In the genomic region with DNA sequence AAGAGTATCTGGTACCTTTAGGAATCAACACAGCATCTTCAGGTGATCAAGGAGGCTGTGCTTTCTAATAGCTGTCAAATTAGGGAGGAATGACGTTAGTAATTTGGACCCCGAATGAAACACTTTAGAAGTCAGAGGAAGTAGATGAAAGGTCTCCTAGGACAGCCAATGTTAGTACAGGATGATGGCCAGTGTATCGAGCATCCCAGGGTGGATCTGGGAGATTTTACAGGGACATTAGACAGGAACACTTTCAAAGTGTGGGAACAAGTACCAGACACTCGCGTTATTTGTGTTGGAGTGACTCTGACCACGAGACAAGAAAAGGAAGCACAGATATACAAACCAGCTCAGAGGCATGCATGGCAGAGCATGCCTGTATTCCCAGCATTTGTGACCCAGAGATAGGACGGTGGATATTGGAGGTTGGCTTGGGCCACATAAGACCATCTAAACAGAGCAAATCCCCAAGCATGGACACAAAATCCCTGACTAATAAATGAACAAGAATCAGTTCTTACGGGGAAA, we compare ENCODE assay signal across 23 mouse cellular contexts. TPM values are rescaled to one million over a fixed set of nuclear protein-coding genes. Genes with fewer than 3 reads are reported as not detected.
DNase-seq lines count a peak whose midpoint lies in the region; ATAC-seq lines count a peak whose summit lies in the region.
"Had no signal": no experiment of that assay in that cellular context is flagged by ENCODE, and none has a peak within 500 bp of the region (broad histone marks: within the 10 kb centered on the region; RNA-seq: fewer than 3 reads in every experiment).

No protein-coding gene starts in this region.

- no peaks in the 10 kb centered on the region for H3K36me3 ChIP-seq in heart, embryonic 12.5 days
- H3K36me3 ChIP-seq in heart, embryonic 16.5 days (ENCODE audit: control insufficient read depth, insufficient read depth): no peaks in the 10 kb centered on the region
- H3K36me3 ChIP-seq in heart, embryonic 10.5 days: no peaks in the 10 kb centered on the region
- H3K36me3 ChIP-seq: embryonic facial prominence, embryonic 13.5 days; embryonic facial prominence, embryonic 15.5 days; forebrain, embryonic 10.5 days; forebrain, embryonic 12.5 days had no signal

- no peak for DNase-seq in heart, postnatal 10 days
- no peak for DNase-seq in heart, embryonic 10.5 days (ENCODE audit: low spot score)
- DNase-seq: adrenal gland, adult 2 months; adrenal gland, postnatal 10 days; adrenal gland, postnatal 25 days; cerebellum, adult 11 months; cerebellum, adult 18-20 months; cerebellum, adult 8-10 months; cerebellum, adult 9-11 months; cerebellum, postnatal 14 days; cerebellum, postnatal 36 days; embryo, embryonic 11 days had no signal

- ATAC-seq in heart, embryonic 12.5 days (ENCODE audit: insufficient number of reproducible peaks, low FRiP score): peak; percentile 67; the same call in 1 of the 2 replicates
- ATAC-seq in heart, embryonic 16.5 days (replicated peaks; ENCODE audit: extremely low read depth, insufficient read depth, low FRiP score): 0 out of 2 replicates have a peak, but pooled peaks have one; percentile 23
- ATAC-seq: forebrain, embryonic 14.5 days; forebrain, embryonic 16.5 days had no signal

- 53% methylated on average over 8 of the region's 8 CpGs for WGBS in heart, embryonic 12.5 days
- 59% methylated on average over 8 of the region's 8 CpGs for WGBS in heart, embryonic 16.5 days
- WGBS in heart, embryonic 10.5 days: 58% methylated on average over 8 of the region's 8 CpGs

- H3K27ac ChIP-seq in heart, embryonic 12.5 days (ENCODE audit: poor library complexity, severe bottlenecking): no peak overlapping the region
- H3K27ac ChIP-seq in heart, embryonic 16.5 days (ENCODE audit: low read length): no peak overlapping the region
- H3K27ac ChIP-seq in heart, embryonic 10.5 days: no peak overlapping the region
- H3K27ac ChIP-seq: embryonic facial prominence, embryonic 13.5 days; embryonic facial prominence, embryonic 15.5 days; forebrain, embryonic 10.5 days; forebrain, embryonic 12.5 days had no signal

- no peaks in the 10 kb centered on the region for H3K4me1 ChIP-seq in heart, embryonic 12.5 days (replicated peaks)
- no peaks in the 10 kb centered on the region for H3K4me1 ChIP-seq in heart, embryonic 16.5 days (ENCODE audit: control insufficient read depth, insufficient read depth, low read length)
- H3K4me1 ChIP-seq in heart, embryonic 10.5 days: no peaks in the 10 kb centered on the region
- H3K4me1 ChIP-seq: embryonic facial prominence, embryonic 13.5 days; embryonic facial prominence, embryonic 15.5 days; forebrain, embryonic 10.5 days; forebrain, embryonic 12.5 days had no signal

- intact Hi-C loops in heart, postnatal 10 days (cut with DNase I): no loop called here

- no peaks in the 10 kb centered on the region for H3K27me3 ChIP-seq in heart, embryonic 12.5 days (replicated peaks)
- H3K27me3 ChIP-seq in heart, embryonic 16.5 days (ENCODE audit: control insufficient read depth, insufficient read depth, low read length): no peaks in the 10 kb centered on the region
- H3K27me3 ChIP-seq in heart, embryonic 10.5 days (ENCODE audit: insufficient read depth, poor library complexity, severe bottlenecking): no peaks in the 10 kb centered on the region
- H3K27me3 ChIP-seq: embryonic facial prominence, embryonic 13.5 days; embryonic facial prominence, embryonic 15.5 days; forebrain, embryonic 12.5 days had no signal

- no peaks in the 10 kb centered on the region for H3K9me3 ChIP-seq in heart, embryonic 12.5 days (replicated peaks)
- no peaks in the 10 kb centered on the region for H3K9me3 ChIP-seq in heart, embryonic 16.5 days (replicated peaks; ENCODE audit: control insufficient read depth, low read length)
- H3K9me3 ChIP-seq in heart, embryonic 10.5 days: no peaks in the 10 kb centered on the region
- H3K9me3 ChIP-seq: embryonic facial prominence, embryonic 13.5 days; embryonic facial prominence, embryonic 15.5 days; forebrain, embryonic 10.5 days; forebrain, embryonic 12.5 days had no signal

- H3K9ac ChIP-seq in heart, embryonic 12.5 days: no peak overlapping the region
- H3K9ac ChIP-seq in heart, embryonic 16.5 days (ENCODE audit: low read length): no peak overlapping the region
- H3K9ac ChIP-seq: embryonic facial prominence, embryonic 13.5 days; embryonic facial prominence, embryonic 15.5 days; forebrain, embryonic 12.5 days had no signal

- H3K4me2 ChIP-seq in heart, embryonic 12.5 days: no peak overlapping the region
- no peak overlapping the region for H3K4me2 ChIP-seq in heart, embryonic 16.5 days (ENCODE audit: low read depth, low read length)
- H3K4me2 ChIP-seq: embryonic facial prominence, embryonic 13.5 days; embryonic facial prominence, embryonic 15.5 days; forebrain, embryonic 12.5 days had no signal

- H3K4me3 ChIP-seq in heart, embryonic 12.5 days: no peak overlapping the region
- H3K4me3 ChIP-seq in heart, embryonic 16.5 days (ENCODE audit: low read length): no peak overlapping the region
- no peak overlapping the region for H3K4me3 ChIP-seq in heart, embryonic 10.5 days
- H3K4me3 ChIP-seq: embryonic facial prominence, embryonic 13.5 days; embryonic facial prominence, embryonic 15.5 days; erythroblast, embryonic 14.5 days; forebrain, embryonic 10.5 days; forebrain, embryonic 12.5 days had no signal

RNA-seq across cellular contexts. Expression of gene Ednrb, which starts 48.3 kb away (rescaled TPM):
- 120 and 130 TPM in 2 replicates for polyA plus RNA-seq in heart, embryonic 12.5 days (2016; fragmentation: Nextera tagmentation; extraction: Ambion mirVana)
- total RNA-seq in heart, postnatal 10 days (2021): 10 to 100 TPM; 29.9 to 32.3 TPM
- 68.5 and 72.2 TPM in 2 replicates for polyA plus RNA-seq in heart, embryonic 16.5 days (2015; fragmentation: Nextera tagmentation; extraction: Ambion mirVana)
- 47.6 and 80.3 TPM in 2 replicates for polyA plus RNA-seq in heart, embryonic 10.5 days (2016; fragmentation: Nextera tagmentation; extraction: Ambion mirVana)
- total RNA-seq: MEL had no signal
- polyA plus RNA-seq: C2C12 had no signal
